ENCODE assay signal across 19 mouse cellular contexts in genomic region chr12:75351846-75352245, GRCm38 (mm10). TPM values are rescaled to one million over a fixed set of nuclear protein-coding genes. Genes with fewer than 3 reads are reported as not detected.
DNase-seq lines count a peak whose midpoint lies in the region; ATAC-seq and TF ChIP-seq lines count a peak whose summit lies in the region.
"Had no signal": no experiment of that assay in that cellular context is flagged by ENCODE, and none has a peak within 500 bp of the region (broad histone marks: within the 10 kb centered on the region; RNA-seq: fewer than 3 reads in every experiment).

No protein-coding gene starts in this region.

- peak overlapping the region; percentile 78 for H3K27ac ChIP-seq in gastrocnemius, adult 2 months
- peak overlapping the region; percentile 37 for H3K27ac ChIP-seq in kidney, embryonic 15.5 days
- no peak overlapping the region for H3K27ac ChIP-seq in kidney, embryonic 14.5 days (ENCODE audit: low read depth, low read length)
- H3K27ac ChIP-seq in lung, embryonic 14.5 days (ENCODE audit: low read depth): peak overlapping the region; percentile 33; the same call in 1 of the 2 replicates
- H3K27ac ChIP-seq in stomach, embryonic 15.5 days: peak overlapping the region; percentile 57; the same call in 1 of the 2 replicates
- H3K27ac ChIP-seq in forebrain, embryonic 10.5 days: no peak overlapping the region
- H3K27ac ChIP-seq: forebrain, embryonic 15.5 days; hindbrain, embryonic 13.5 days had no signal

- intact Hi-C loops in gastrocnemius, adult 2 months (cut with DNase I): loop anchor here (5.0 kb wide), 1 partner anchor 40 kb away; no protein-coding TSS in a partner anchor

- H3K36me3 ChIP-seq in kidney, embryonic 15.5 days: no peaks in the 10 kb centered on the region
- no peaks in the 10 kb centered on the region for H3K36me3 ChIP-seq in kidney, embryonic 14.5 days (ENCODE audit: control insufficient read depth, insufficient read depth, low read length)
- no peaks in the 10 kb centered on the region for H3K36me3 ChIP-seq in lung, embryonic 14.5 days (ENCODE audit: insufficient read depth)
- no peaks in the 10 kb centered on the region for H3K36me3 ChIP-seq in stomach, embryonic 15.5 days
- no peaks in the 10 kb centered on the region for H3K36me3 ChIP-seq in forebrain, embryonic 10.5 days (replicated peaks)
- H3K36me3 ChIP-seq: forebrain, embryonic 15.5 days; hindbrain, embryonic 13.5 days had no signal

- H3K9me3 ChIP-seq in kidney, embryonic 15.5 days (replicated peaks): no peaks in the 10 kb centered on the region
- no peaks in the 10 kb centered on the region for H3K9me3 ChIP-seq in kidney, embryonic 14.5 days (ENCODE audit: control insufficient read depth, low read length)
- H3K9me3 ChIP-seq in lung, embryonic 14.5 days (ENCODE audit: low read depth, low read length): no peaks in the 10 kb centered on the region
- H3K9me3 ChIP-seq in stomach, embryonic 15.5 days: no peaks in the 10 kb centered on the region
- no peaks in the 10 kb centered on the region for H3K9me3 ChIP-seq in forebrain, embryonic 10.5 days
- H3K9me3 ChIP-seq: forebrain, embryonic 15.5 days; hindbrain, embryonic 13.5 days had no signal

- H3K27me3 ChIP-seq in kidney, embryonic 15.5 days: no peaks in the 10 kb centered on the region
- H3K27me3 ChIP-seq in kidney, embryonic 14.5 days (ENCODE audit: control insufficient read depth, insufficient read depth, low read length): no peaks in the 10 kb centered on the region
- H3K27me3 ChIP-seq in lung, embryonic 14.5 days (ENCODE audit: insufficient read depth, low read length): no peaks in the 10 kb centered on the region
- no peaks in the 10 kb centered on the region for H3K27me3 ChIP-seq in stomach, embryonic 15.5 days (replicated peaks)
- H3K27me3 ChIP-seq in forebrain, embryonic 10.5 days (ENCODE audit: poor library complexity, severe bottlenecking): no peaks in the 10 kb centered on the region
- H3K27me3 ChIP-seq: forebrain, embryonic 15.5 days; hindbrain, embryonic 13.5 days had no signal

- no peak for ATAC-seq in kidney, embryonic 15.5 days (replicated peaks; ENCODE audit: low FRiP score)
- no peak for ATAC-seq in kidney, embryonic 14.5 days (ENCODE audit: low FRiP score, low TSS enrichment)
- peak; percentile 73; the same call in 1 of the 2 replicates for ATAC-seq in lung, embryonic 14.5 days (ENCODE audit: insufficient read depth)
- ATAC-seq in stomach, embryonic 15.5 days (ENCODE audit: insufficient read depth, low FRiP score, low read depth): no peak; the same call in 1 of the 2 replicates
- ATAC-seq: CD4-positive, CD25-positive, alpha-beta regulatory T cell, adult 4 months; forebrain, embryonic 15.5 days; inflammation-experienced regulatory T-cells, adult 6 months; liver, postnatal 0 days; Patski had no signal

- DNase-seq in gastrocnemius, adult 2 months: peak; percentile 56
- no peak for DNase-seq in gastrocnemius, postnatal 4 days (ENCODE audit: low spot score in 2 of 2)
- peak; percentile 52 for DNase-seq in lung, embryonic 14.5 days
- no peak for DNase-seq in lung, adult 18-20 months
- DNase-seq in forebrain, embryonic 10.5 days (ENCODE audit: extremely low spot score, low spot score): no peak
- DNase-seq: adrenal gland, adult 8-10 months; cerebellum, adult 9-10 months; liver, postnatal 0 days; right cerebral cortex, postnatal 25 days had no signal

- H3K4me1 ChIP-seq in kidney, embryonic 15.5 days: peaks cover 19% of the 10 kb centered on the region
- no peaks in the 10 kb centered on the region for H3K4me1 ChIP-seq in kidney, embryonic 14.5 days (ENCODE audit: control insufficient read depth, insufficient read depth, low read length)
- no peaks in the 10 kb centered on the region for H3K4me1 ChIP-seq in lung, embryonic 14.5 days (ENCODE audit: insufficient read depth)
- H3K4me1 ChIP-seq in stomach, embryonic 15.5 days: peaks cover 5% of the 10 kb centered on the region; the same call in 1 of the 2 replicates
- H3K4me1 ChIP-seq in forebrain, embryonic 10.5 days: peaks cover 9% of the 10 kb centered on the region; the same call in 1 of the 2 replicates
- H3K4me1 ChIP-seq: forebrain, embryonic 15.5 days; hindbrain, embryonic 13.5 days had no signal

- TF ChIP-seq CTCF in gastrocnemius, adult 2 months (IDR thresholded peaks at IDR 0.05): no peak
- TF ChIP-seq CTCF in lung, embryonic 14.5 days (IDR thresholded peaks at IDR 0.05; ENCODE audit: low read depth): no peak

- H3K4me2 ChIP-seq in kidney, embryonic 15.5 days: no peak overlapping the region
- no peak overlapping the region for H3K4me2 ChIP-seq in kidney, embryonic 14.5 days (replicated peaks; ENCODE audit: low read depth, low read length)
- H3K4me2 ChIP-seq in lung, embryonic 14.5 days: no peak overlapping the region
- H3K4me2 ChIP-seq in stomach, embryonic 15.5 days: no peak overlapping the region; the same call in 1 of the 2 replicates
- H3K4me2 ChIP-seq: forebrain, embryonic 15.5 days; hindbrain, embryonic 13.5 days; midbrain, embryonic 11.5 days had no signal

- peak overlapping the region; percentile 50 for H3K4me3 ChIP-seq in gastrocnemius, adult 2 months
- H3K4me3 ChIP-seq in kidney, embryonic 15.5 days (replicated peaks): no peak overlapping the region
- H3K4me3 ChIP-seq in kidney, embryonic 14.5 days (ENCODE audit: low read length): no peak overlapping the region
- no peak overlapping the region for H3K4me3 ChIP-seq in lung, embryonic 14.5 days (ENCODE audit: low read depth, low read length)
- no peak overlapping the region for H3K4me3 ChIP-seq in stomach, embryonic 15.5 days (replicated peaks)
- H3K4me3 ChIP-seq in forebrain, embryonic 10.5 days: no peak overlapping the region
- H3K4me3 ChIP-seq: forebrain, embryonic 15.5 days; hindbrain, embryonic 13.5 days had no signal

- no peak overlapping the region for H3K9ac ChIP-seq in kidney, embryonic 15.5 days
- no peak overlapping the region for H3K9ac ChIP-seq in kidney, embryonic 14.5 days (ENCODE audit: low read depth, low read length)
- no peak overlapping the region for H3K9ac ChIP-seq in lung, embryonic 14.5 days
- no peak overlapping the region for H3K9ac ChIP-seq in stomach, embryonic 15.5 days
- H3K9ac ChIP-seq: forebrain, embryonic 15.5 days; hindbrain, embryonic 13.5 days; liver, postnatal 0 days had no signal

- WGBS in kidney, embryonic 15.5 days: 55% methylated on average over 7 of the region's 7 CpGs
- WGBS in kidney, embryonic 14.5 days: 59% methylated on average over 7 of the region's 7 CpGs
- WGBS in lung, embryonic 14.5 days: 46% methylated on average over 7 of the region's 7 CpGs
- 33% methylated on average over 7 of the region's 7 CpGs for WGBS in stomach, embryonic 15.5 days
- 85% methylated on average over 7 of the region's 7 CpGs for WGBS in forebrain, embryonic 10.5 days

RNA-seq across cellular contexts. Expression of gene Rhoj, which starts 43.7 kb away (rescaled TPM):
- 10 to 100 TPM; 13.7 to 19.7 TPM for total RNA-seq in gastrocnemius, adult 2 months (2021)
- 10 to 100 TPM; 60.0 TPM for total RNA-seq in gastrocnemius, postnatal 4 days (2021)
- polyA plus RNA-seq in kidney, embryonic 15.5 days (2015; fragmentation: Nextera tagmentation; extraction: Ambion mirVana): 48.5 and 59.7 TPM in 2 replicates
- polyA plus RNA-seq in kidney, embryonic 14.5 days (2014; fragmentation: Nextera tagmentation; extraction: Ambion mirVana): 45.7 and 51.0 TPM in 2 replicates
- polyA plus RNA-seq in lung, embryonic 14.5 days (2014; fragmentation: Nextera tagmentation; extraction: Ambion mirVana): 54.4 and 57.1 TPM in 2 replicates
- polyA plus RNA-seq in stomach, embryonic 15.5 days (2015; fragmentation: Nextera tagmentation; extraction: Ambion mirVana): 59.1 and 61.4 TPM in 2 replicates
- 18.1 and 20.1 TPM in 2 replicates for polyA plus RNA-seq in forebrain, embryonic 10.5 days (2016; fragmentation: Nextera tagmentation; extraction: Ambion mirVana)
- total RNA-seq: common myeloid progenitor, adult 5-6 weeks had no signal

Comparison
In these comparisons a context has a peak if more than half of its experiments do, and no peak if none do; other contexts are left out.
1. DNase-seq: peak in gastrocnemius, adult 2 months (single experiment) and lung, embryonic 14.5 days (single experiment); none in gastrocnemius, postnatal 4 days (0 of 2), lung, adult 18-20 months (0 of 2) and forebrain, embryonic 10.5 days (single experiment).
2. H3K27ac ChIP-seq: peak in gastrocnemius, adult 2 months (single experiment), kidney, embryonic 15.5 days (single experiment), lung, embryonic 14.5 days (single experiment) and stomach, embryonic 15.5 days (single experiment); none in kidney, embryonic 14.5 days (single experiment) and forebrain, embryonic 10.5 days (single experiment).